Mouse (Mus musculus) T-helper 1 cell (primary cell): ENCODE results near the gene Ralgapa2.

Source experiments
- in situ Hi-C: fragments of 300-600 bp; cut with MboI, MseI; formaldehyde crosslinking; loops from one replicate; pipeline ENCODE4 v1.15.1; 2025; ENCODE audit warnings: high pct_unique_total_duplicates

Gene Ralgapa2

DNA sequence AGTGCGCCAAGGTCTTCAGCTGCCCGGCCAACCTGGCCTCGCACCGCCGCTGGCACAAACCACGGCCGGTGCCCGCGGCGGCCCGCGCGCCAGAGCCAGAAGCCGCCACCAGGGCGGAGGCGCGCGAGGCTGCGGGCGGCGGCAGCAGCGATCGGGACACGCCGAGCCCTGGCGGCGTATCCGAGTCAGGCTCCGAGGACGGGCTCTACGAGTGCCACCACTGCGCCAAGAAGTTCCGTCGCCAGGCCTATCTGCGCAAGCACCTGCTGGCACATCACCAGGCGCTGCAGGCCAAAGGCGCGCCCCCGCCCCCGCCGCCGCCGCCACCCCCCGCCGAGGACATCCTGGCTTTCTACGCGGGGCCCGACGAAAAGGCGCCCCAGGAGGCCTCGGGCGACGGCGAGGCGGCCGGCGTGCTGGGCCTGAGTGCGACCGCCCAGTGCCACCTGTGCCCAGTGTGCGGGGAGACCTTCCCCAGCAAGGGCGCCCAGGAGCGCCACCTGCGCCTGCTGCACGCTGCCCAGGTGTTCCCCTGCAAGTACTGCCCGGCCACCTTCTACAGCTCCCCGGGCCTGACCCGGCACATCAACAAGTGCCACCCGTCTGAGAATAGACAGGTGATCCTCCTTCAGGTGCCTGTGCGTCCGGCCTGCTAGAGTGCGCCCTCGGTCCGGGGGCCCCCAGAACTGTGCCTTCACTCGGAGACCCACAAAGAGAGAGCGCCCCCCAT, 288.8 kb downstream of the Ralgapa2 start:
- in situ Hi-C loops, result loop anchor here (25.0 kb wide), 1 partner anchor 964 kb away; the partner anchor contains the start of gene Nkx2-2

DNA sequence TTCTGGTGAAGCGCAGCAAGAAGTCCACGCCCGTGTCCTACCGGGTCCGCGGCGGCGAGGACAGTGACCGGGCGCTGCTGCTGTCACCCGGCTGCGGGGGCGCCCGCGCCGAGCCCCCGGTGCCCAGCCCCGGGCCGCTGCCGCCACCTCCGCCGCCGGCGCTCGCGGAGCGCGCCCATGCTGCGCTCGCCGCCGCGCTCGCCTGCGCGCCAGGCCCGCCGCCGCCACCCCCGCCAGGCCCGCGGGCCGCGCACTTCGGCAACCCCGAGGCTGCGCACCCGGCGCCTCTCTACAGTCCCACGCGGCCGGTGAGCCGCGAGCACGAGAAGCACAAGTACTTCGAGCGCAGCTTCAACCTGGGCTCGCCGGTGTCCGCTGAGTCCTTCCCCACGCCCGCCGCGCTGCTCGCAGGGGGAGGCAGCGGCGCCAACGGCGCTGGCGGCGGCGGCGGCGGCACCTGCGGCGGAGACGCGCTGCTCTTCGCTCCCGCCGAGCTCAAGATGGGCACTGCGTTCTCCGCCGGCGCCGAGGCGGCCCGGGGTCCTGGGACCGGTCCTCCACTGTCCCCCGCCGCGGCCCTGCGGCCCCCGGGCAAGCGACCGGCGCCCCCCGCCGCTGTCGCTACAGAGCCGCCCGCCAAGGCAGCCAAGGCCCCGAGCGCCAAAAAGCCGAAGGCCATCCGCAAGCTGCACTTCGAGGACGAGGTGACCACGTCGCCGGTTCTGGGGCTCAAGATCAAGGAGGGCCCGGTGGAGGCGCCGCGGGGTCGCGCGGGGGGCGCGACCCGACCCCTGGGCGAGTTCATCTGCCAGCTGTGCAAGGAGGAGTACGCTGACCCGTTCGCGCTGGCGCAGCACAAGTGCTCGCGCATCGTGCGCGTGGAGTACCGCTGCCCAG, 289.6 kb downstream of the Ralgapa2 start:
- in situ Hi-C loops, result loop anchor here (25.0 kb wide), 1 partner anchor 965 kb away; the partner anchor contains the start of gene Nkx2-2

DNA sequence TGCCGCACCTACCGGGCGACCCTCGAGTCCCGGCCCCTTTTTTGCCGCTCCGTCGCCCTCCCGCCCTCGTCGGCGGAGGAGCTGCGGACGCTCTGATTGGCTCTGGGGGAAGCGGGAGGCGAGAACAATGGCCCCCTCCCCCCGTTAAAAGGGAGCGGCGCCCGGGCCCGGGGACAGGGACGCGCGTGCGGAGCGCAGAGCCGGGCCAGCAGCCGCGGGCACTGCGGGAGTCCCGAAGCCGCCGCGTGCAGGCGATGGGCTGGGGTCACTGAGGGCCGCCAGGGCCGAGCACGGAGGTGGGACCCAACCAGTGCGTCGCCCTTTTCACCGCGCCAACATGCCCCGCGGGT, 290.2 kb downstream of the Ralgapa2 start:
- in situ Hi-C loops, result loop anchor here (25.0 kb wide), 1 partner anchor 965 kb away; the partner anchor contains the start of gene Nkx2-2

DNA sequence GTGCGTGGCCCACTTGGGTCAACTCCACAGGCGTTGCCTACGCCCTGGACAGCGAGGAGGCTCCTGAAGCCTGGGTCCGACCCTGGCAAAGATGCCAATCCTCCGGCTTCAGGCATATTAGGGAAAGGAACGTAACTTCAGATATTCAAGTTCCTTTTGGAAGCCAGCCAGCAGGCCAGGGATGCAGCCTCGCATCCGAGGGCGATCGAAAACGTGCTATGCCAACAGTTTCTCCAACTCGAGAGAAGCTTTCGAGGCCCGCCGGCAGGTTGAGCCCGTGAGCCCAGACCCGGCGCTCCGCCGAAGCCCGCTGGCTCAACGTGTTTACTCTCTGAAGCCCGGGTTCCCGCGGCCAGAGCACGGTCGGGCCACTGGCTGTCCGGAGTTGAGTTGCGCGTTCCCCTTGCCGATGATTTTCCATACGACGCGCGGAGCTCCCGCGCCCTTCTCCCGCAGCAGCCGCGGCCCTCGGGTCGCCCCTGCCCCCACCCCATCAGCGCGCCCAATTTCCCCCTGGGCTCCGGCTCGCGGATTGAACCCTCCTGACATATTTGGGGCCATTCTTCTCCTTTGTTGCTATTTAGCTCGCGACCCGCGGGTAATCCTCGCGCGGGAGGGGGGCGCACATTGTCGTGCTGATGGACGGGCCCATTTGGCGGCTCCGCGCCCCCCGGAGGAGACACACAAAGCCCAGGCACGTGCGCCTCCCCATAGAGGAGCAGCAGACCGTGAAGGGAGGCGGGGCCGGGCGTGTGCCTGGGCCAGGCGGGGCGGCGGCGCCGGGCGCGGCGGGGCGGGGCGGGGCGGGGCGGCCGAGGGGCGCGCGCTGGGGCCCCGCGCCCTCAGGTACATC, 290.8 kb downstream of the Ralgapa2 start, which contains the start of gene Insm1:
TSS of gene Insm1 (plus strand) at position 846 of the 853 bp plus-strand sequence.
- in situ Hi-C loops, result loop anchor here (25.0 kb wide), 1 partner anchor 966 kb away; the partner anchor contains the start of gene Nkx2-2

DNA sequence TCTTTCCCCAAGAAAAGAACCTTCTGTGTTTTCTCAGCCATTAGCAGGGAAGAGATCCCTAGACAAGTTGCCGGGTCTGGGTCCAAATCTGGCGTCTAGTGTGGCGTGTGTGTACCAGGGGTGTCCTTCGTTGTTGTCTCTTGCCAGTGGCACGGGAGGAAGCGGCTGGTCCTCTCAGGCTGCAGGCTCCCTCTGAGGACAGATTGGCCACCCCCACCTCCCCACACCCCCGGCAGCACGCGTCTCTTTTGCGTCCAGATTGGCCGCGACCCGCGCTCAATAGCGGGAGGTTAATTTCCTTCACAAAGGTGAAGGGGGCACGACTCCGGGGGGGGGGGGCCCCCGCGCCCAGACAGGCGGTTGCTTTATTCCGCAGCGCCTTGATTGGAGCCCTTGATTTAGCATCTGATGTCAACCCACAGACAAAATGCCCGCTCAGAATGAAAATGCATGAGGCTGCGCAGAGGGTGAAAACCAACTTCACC, 291.5 kb downstream of the Ralgapa2 start:
- in situ Hi-C loops, result loop anchor here (25.0 kb wide), 1 partner anchor 967 kb away; the partner anchor contains the start of gene Nkx2-2

DNA sequence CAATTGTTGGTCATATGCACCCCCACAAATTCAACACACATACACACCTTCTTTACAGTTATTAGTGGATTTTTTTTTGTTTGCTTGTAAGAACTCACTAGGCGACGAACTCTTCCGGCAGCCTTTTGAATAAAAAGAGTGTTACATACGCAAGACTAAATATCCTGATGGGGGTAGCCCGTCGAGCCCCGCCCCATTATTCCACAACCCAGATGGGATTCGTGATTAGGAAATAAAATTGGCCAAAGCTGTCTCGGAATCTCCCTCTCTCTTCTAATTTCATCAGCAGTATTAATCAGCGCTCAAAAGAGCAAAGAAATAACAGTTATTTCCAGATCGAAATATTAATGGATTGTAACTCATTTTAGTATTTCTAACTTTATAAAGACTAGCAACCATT, 292.4 kb downstream of the Ralgapa2 start:
- in situ Hi-C loops, result loop anchor here (25.0 kb wide), 1 partner anchor 968 kb away; the partner anchor contains the start of gene Nkx2-2

DNA sequence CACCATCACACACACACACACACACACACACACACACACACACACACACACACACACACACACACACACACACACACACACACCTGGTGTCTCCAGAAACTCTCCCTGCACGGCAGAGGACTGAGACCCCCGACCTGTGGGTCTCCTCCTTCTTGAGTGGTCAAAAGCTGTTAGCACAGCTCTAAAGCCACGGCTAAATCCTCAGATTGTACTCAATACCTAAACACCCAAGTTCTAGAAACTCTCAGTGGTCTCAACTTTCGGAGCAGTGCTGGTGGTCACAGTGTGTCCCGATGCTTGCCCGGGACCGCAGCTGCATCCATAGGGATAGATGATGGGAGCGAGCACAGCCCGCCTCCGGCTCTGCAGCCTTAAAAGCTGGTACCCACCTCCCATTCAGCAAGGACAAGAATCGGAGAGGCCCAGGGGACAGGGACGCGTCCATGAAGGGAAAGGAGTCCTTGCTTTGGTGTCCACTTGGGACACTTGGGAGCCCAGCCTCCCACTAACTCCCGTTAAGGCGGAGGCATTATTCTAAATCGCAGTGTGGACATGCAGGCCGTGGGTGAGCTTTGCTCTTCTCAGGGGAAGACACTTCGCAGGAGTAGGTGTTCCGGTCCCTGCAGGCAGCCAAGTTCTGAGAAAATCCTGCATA, 293.1 kb downstream of the Ralgapa2 start:
- in situ Hi-C loops, result loop anchor here (25.0 kb wide), 1 partner anchor 968 kb away; the partner anchor contains the start of gene Nkx2-2

DNA sequence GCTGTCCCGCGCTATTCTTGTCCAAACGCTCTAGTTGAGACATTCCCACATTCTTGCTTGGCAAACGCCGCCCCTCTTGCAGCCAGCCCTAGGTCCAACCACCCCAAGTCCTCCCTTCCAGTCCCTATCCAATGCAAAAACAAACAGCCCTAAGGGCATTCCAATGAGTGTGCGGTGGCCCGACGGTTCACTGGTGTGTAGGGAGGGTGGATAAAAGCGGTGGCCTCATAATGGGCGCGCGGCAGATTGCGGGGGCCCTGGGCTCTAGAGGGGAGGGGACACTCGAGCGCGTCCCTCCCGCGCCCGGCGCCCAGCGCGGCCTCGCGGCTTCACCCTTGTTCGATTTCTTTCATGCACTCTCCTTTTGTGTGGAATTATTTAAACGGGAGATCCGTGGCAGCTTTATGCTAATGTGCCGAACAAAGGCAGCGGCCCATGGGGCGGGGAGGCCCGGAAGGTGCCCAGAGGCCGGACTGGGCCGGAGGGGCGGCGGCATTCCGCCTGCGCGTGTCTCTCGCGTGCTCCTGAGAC, 293.9 kb downstream of the Ralgapa2 start:
- in situ Hi-C loops, result loop anchor here (25.0 kb wide), 1 partner anchor 969 kb away; the partner anchor contains the start of gene Nkx2-2

DNA sequence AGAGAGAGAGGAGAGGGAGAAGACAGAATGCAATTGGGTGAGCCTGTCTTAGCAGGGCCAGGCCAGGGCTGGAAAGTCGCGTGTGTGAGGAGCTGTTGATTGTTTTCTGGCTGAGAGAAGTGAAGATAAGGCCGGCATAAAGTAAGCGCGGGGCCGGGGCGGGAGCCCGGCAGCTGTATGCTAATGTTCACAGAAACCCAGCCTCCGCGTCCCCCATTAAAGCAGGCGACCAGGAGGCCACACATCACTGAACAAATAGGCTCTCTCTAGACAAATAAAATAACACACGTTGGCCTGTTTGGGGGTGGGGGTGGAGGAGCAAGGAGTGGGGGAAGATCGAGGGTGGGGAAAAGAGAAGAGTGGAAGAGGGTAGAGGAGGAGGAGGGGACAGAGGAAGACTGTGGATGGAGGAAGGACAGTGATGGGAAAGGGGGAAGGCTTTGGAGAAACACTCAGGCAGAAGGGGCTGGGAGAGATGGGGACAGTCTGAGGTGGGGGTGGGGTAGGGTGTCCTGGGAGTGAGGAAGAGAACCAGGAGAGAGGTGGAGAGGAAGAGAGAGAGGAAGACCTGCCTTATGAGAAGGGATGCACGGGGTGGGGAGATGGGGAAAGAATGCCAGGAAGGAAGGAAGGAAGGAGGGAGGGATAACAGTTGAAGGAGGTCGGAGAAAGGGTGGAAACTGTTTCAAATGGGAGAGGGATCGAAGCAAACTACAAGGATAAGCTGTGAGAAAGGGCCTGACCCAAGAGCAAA, 294.7 kb downstream of the Ralgapa2 start:
- in situ Hi-C loops, result loop anchor here (25.0 kb wide), 1 partner anchor 970 kb away; the partner anchor contains the start of gene Nkx2-2

DNA sequence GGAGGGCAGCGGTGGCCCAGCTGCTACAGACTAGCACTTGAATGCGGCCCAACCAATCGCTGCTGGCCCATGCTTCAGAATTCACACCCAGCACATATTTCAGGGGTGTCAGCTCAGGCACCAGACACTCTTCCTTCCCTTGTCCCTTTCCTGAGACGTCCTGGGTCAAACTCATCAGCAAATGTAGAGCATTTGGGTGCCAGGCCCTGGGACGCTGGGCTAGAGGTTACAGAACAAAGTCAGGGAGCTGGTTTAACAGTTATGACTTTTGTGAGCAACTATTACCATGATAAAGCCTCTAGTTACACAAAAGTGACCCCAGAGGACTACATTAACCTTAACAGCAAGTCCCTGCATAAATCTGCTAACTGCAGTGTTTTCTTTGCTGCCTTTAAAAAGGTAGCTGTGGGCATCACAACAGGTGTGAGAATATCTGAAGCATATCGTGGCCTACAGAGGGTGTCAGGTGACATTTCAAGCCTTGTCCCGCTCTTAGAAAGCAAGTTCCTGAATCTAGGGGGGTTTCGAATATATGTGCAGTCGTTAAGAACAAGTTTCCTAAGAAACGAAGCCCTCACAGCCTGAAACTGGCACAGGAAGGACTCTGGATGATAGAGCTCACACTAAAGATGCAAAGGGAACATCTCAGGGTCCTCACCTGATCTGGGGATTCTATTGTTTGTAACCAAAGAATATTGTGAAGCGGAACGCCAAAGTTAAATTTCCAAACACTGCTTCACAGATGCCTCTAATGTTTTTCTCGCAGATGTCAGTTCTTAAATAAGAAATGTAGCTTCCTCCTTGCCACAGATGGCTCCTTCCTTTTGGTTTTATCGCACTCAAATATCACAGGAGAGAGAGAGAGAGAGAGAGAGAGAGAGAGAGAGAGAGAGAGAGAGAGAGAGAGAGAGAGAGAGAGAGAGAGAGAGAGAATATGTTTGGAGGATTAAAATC, 295.8 kb downstream of the Ralgapa2 start:
- in situ Hi-C loops, result loop anchor here (25.0 kb wide), 1 partner anchor 971 kb away; the partner anchor contains the start of gene Nkx2-2

DNA sequence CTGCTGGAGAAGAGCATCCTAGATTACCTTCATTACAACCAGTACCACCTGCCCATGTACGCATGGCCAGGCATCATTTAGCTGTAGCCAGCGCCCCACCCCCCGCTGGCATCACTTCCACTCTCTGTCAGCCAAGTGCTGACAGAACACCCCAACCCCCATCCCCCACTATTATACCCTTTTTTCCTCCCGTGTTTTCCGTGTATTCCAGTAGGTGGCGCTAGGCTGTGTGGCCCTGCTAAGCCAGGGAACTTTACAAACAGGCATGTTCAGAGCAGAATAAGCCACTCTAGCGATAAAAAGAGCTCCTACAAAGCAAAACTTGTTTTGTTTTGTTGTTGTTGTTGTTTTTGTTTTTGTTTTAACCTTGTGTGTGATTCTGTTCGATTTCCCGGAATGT, 297.4 kb downstream of the Ralgapa2 start:
- in situ Hi-C loops, result loop anchor here (25.0 kb wide), 1 partner anchor 973 kb away; the partner anchor contains the start of gene Nkx2-2

DNA sequence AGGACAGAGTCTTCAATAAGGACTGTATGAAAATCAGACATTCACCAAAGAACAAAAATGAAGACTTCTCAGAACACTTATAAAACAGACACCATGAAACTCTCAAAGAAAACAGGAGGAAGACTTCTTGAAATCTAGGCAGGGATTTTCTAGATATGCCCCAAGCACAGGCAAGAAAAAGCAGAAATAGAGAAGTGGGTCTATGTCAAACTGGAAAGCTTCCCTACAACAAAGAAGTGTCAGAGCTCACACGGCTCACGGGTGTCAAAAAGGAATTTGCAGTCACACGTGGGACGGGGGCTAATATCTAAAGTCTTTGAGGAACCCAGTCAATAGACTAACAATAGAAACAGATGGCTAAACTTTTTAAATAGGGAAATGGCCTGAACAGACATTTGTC, 301.2 kb downstream of the Ralgapa2 start:
- in situ Hi-C loops, result loop anchor here (25.0 kb wide), 1 partner anchor 976 kb away; the partner anchor contains the start of gene Nkx2-2

DNA sequence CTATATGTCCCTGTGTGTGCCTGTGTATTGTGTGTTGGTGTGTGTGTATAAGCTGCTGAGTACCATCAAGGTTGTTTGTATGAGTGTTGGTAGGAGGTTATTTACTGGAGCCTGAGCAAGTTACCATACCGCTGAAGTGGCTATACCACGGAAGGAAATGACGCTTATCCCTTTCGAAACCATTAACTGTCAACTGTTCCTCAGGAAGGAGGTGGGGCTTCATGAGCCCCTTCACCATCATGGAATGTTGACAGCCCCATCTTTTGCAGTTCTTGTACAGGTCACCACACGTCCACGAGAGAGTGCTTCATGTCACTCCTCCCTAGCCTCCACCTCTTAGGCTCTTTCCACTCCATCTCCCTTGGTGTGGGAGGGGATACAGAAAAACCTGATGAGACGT, 314.2 kb downstream of the Ralgapa2 start:
- in situ Hi-C loops, result no loop called here

DNA sequence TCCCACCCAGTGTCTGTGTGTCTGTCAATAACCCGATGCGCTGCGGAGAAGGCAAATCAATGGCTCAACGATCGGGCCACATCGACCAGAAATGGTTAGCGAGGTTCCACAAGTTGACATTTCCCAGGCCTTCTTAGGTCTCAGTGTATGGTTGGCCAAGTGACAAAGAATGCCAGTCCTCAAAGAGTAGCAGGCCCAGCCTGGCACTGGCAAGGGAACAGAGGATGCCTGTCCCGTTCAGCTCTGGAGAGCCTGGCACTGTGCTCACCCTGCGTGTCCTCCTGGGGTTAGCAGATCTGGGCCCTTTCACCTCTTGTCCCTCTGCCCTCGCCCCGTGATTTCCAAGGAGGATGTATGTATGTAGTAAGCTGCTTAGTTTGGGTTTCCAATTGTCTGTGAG, 316.0 kb downstream of the Ralgapa2 start:
- in situ Hi-C loops, result no loop called here
